Mouse (Mus musculus) v-Abl transformed pro-B cells (cell line): ENCODE data around the gene Slc6a15.

Source experiments
- in situ Hi-C, 2 experiments: fragments of 400-800 bp; cut with MboI; formaldehyde crosslinking; loops; one replicate each; pipeline ENCODE4 v1.15.1; 2025; ENCODE audit not compliant: unreplicated experiment in 2 of 2

Gene Slc6a15

DNA sequence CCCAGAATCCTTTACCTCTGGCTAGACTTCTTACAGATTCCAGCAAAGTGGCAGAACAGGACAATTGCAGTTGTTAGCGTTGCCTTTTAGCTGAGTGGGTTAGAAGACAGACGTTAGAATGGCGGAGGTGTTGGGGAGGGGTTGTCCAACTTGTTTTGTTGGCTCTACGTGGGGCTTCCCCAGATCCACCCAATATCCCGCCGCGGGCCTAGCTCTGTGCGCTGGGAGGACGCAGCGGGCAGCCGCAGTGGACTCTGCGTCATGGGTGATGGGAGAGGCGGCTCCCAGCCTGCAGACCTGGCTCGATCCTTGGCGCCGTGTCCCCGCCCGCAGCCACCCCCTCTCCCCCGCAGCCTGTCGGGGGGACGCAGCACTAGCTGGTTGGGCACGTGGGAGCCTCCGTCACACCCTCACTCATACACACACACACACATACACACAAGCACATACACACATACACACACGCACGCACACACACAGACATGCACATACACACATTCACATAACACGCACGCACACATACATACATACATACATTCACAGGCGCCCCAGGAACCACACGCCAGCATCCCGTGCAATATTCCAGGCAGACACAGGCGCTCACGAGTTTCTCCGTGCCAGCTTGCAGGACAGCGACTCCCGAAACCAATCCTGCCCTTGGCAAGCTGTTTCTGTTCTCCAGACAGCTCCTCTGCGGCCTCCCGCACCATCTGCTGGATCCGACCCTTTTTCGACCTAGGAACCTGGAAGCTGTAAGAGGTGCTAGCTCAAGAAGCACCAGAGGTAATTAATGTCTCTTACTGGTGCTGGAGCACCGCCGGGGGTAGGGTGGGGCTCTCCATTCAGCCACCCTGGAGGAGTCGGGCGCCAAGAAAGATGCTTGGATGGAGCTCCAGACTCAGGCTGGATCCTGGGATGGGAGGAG, at the start of gene Slc6a15:
Slc6a15 (plus strand) TSS at position 413 of the 925 bp plus-strand sequence.
- in situ Hi-C loops = no loop called here

DNA sequence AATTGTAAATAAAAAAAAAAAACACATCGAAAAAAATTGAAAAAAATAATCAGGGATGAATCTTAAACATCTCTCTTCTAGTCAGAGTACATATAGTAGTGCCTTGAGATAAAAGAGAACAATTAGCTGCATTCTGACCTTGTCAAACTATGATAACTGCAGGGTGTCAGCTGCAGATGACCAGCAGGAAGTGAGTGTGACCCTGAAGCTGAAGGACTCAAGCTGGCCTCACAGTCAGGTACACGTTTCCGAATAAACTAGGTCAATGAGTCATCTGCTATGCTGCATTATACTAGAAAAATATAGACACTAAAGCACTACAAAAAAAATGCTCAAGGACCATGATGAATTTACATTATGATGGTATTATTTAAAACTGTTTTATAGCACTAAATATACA, 45.6 kb upstream of the Slc6a15 start:
- in situ Hi-C loops = no loop called here

- in situ Hi-C loops = no loop called here
These were observed 44.2 kb upstream of the Slc6a15 start for GRCm38 (mm10) chr10:103323386-103323785.

GRCm38 (mm10) chr10:103334306-103334705, 33.3 kb upstream of the Slc6a15 start:
- in situ Hi-C loops = no loop called here

- in situ Hi-C loops = no loop called here
These were observed 27.7 kb upstream of the Slc6a15 start for GRCm38 (mm10) chr10:103339928-103340327.

GRCm38 (mm10) chr10:103346797-103347196, 20.8 kb upstream of the Slc6a15 start:
- in situ Hi-C loops = no loop called here

DNA sequence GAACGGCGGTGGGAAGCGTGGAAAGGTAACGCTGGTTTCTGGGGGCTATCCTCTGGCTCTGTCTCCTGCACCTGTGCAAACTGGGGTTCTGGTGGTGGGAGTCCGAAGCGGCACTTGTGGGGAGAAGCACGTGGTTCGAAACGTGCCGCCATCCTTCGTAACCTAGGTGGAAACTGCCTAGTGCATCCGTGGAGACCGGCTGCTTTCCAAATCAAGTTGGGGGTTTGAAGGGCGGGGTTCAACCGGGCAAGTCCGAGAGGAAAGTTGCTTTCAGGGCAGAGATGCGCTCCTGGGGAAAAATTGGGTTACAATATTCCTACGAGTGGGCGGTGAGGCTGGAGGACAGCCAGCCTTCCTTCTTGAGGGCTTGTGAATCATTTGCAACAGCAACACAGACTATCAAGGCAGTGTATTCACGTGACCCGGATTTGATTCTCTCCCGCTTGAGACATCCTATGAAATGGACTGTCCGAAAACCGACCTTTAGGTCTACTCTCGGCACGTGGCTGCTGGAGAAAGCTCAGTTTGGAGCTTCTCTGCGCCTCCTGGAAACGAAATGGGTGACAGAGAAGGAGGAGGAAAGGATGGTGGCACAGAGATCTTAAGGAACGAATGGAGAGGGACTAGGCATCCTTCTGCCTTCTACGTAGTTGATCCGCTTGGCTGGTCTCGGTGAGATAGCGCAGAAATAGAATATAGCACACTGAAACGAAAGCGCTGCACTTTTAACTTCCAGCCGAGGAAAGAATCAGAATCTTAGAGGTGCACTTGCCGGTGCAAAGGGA, 905 bp downstream of the Slc6a15 start:
- in situ Hi-C loops = no loop called here

- in situ Hi-C loops = no loop called here
These were observed 1.5 kb downstream of the Slc6a15 start for GRCm38 (mm10) chr10:103369081-103369420.

DNA sequence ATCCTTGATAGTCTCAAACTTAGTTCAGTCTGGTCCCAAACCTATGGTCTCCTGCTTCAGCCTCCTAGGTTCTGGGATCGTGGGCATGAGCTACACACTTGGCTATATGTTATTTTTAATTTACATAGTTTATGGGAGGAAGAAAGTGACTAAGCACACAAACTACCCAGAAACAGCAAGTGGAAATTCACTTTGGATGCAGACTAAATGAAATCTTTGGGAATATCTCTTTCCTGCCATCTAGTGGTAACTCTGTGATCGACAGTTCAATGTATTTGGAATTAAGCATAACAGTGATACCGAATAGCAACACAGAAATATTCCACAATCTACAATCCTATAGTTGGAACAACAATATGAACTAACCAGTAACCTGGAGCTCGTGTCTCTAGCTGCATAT, 34.6 kb downstream of the Slc6a15 start:
- in situ Hi-C loops = no loop called here

GRCm38 (mm10) chr10:103427717-103428116, 60.1 kb downstream of the Slc6a15 start:
- in situ Hi-C loops = no loop called here

GRCm38 (mm10) chr10:103442588-103442987, 75.0 kb downstream of the Slc6a15 start:
- in situ Hi-C loops = no loop called here

DNA sequence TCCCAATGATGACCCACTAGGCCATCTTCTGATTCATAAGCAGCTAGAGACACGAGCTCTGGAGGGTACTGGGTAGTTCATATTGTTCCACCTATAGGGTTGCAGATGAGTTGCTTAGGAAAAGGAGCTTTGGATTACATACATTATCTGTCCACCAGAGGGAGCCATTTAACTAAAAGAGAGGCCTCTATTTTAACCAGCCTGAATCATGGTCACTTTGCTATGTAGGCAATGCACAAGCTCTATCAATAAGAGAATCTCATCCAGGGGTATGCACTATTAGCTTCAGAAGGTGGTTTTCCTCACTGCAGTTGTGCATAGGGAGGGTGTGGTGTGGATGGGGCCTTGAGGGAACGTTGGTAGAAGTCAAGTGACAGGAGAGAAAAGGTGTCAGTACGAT, 75.5 kb downstream of the Slc6a15 start:
- in situ Hi-C loops = no loop called here

DNA sequence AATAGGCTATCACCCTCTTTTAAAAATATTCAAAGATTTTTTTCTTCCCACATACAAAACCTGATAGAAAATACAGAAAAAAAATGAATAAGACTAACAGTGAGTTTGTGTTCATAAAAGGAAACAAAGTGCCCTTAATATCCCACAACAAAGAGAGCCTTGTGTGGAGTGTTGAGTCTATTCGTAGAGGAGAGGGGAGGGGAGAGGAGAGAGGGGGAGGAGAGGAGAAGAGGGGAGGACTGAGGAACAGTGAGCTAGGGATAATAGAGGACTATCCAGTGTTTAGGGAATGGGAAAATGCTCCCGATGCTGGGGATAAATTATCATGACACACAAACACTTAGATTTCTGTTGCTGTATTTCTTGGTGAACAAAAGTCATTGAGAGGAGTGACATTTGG, 80.8 kb downstream of the Slc6a15 start:
- in situ Hi-C loops = no loop called here

DNA sequence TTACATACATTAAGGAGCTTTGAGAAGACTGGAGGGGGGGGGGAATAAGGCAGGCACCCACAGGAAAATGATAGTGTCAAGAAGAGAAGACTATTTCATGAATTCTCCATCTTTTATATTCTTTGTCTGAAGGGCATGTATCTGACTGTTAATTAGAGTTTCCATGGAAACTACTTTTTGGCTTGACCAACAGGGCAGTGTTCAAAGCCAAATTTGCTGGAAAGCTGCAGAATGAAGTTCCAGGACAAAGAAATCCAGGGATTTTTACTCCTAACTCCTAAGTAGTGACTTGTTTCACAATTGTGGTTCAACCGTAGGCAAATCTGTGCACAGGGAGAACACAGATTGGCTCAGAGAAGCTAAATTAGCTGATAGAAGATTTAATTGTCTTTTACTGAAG, 90.3 kb downstream of the Slc6a15 start:
- in situ Hi-C loops = no loop called here
